ENCODE assay signal across 9 mouse cellular contexts in genomic region chr10:81410350-81410749, GRCm38 (mm10). TPM values are rescaled to one million over a fixed set of nuclear protein-coding genes. Genes with fewer than 3 reads are reported as not detected.
DNase-seq lines count a peak whose midpoint lies in the region; ATAC-seq and TF ChIP-seq lines count a peak whose summit lies in the region.
"Had no signal": no experiment of that assay in that cellular context is flagged by ENCODE, and none has a peak within 500 bp of the region (broad histone marks: within the 10 kb centered on the region; RNA-seq: fewer than 3 reads in every experiment).

No protein-coding gene starts in this region.

- peaks cover 20% of the 10 kb centered on the region for H3K27me3 ChIP-seq in embryonic facial prominence, embryonic 12.5 days
- no peaks in the 10 kb centered on the region for H3K27me3 ChIP-seq in intestine, embryonic 15.5 days (replicated peaks)
- no peaks in the 10 kb centered on the region for H3K27me3 ChIP-seq in myocyte (ENCODE audit: control insufficient read depth, insufficient read depth, insufficient read length)

- ATAC-seq in embryonic facial prominence, embryonic 12.5 days (ENCODE audit: insufficient number of reproducible peaks, insufficient read depth, low FRiP score, low TSS enrichment): no peak
- no peak for ATAC-seq in intestine, embryonic 15.5 days
- ATAC-seq: midbrain, embryonic 16.5 days had no signal

- no peak for DNase-seq in layer of hippocampus, adult 2 months (ENCODE audit: low spot score in 2 of 2)
- DNase-seq in layer of hippocampus, postnatal 25 days (ENCODE audit: extremely low spot score in 1 of 2, low spot score in 1 of 2): no peak
- no peak for DNase-seq in urinary bladder, adult 2 months (ENCODE audit: low spot score)
- no peak for DNase-seq in left cerebral cortex, postnatal 14 days (ENCODE audit: low spot score in 2 of 2)
- DNase-seq: thymus, postnatal 36 days had no signal

- peaks cover 78% of the 10 kb centered on the region for H3K4me1 ChIP-seq in embryonic facial prominence, embryonic 12.5 days
- H3K4me1 ChIP-seq in intestine, embryonic 15.5 days (replicated peaks): peaks cover 94% of the 10 kb centered on the region

- 68% methylated on average over 4 of the region's 4 CpGs for WGBS in embryonic facial prominence, embryonic 12.5 days
- 52% methylated on average over 4 of the region's 4 CpGs for WGBS in intestine, embryonic 15.5 days

- no peak overlapping the region for H3ac ChIP-seq in myocyte (ENCODE audit: control insufficient read depth, insufficient read length)

- no peak for TF ChIP-seq CTCF in layer of hippocampus, adult 2 months (conservative IDR thresholded peaks at IDR 0.05)

- H3K9ac ChIP-seq in embryonic facial prominence, embryonic 12.5 days: no peak overlapping the region
- no peak overlapping the region for H3K9ac ChIP-seq in intestine, embryonic 15.5 days

- H3K79me2 ChIP-seq in myocyte (ENCODE audit: control insufficient read depth, insufficient read depth): peaks cover 38% of the 10 kb centered on the region

- no peak for TF ChIP-seq POLR2A in myocyte (IDR thresholded peaks at IDR 0.05; ENCODE audit: insufficient read length, low read depth)

- intact Hi-C loops in left cerebral cortex, postnatal 14 days (cut with DNase I): no loop called here

- H3K4me3 ChIP-seq in layer of hippocampus, adult 2 months: no peak overlapping the region
- no peak overlapping the region for H3K4me3 ChIP-seq in embryonic facial prominence, embryonic 12.5 days
- no peak overlapping the region for H3K4me3 ChIP-seq in intestine, embryonic 15.5 days (replicated peaks)
- peak overlapping the region; percentile 5 for H3K4me3 ChIP-seq in myocyte

- H3K9me3 ChIP-seq in embryonic facial prominence, embryonic 12.5 days: no peaks in the 10 kb centered on the region
- no peaks in the 10 kb centered on the region for H3K9me3 ChIP-seq in intestine, embryonic 15.5 days

- H3K27ac ChIP-seq in layer of hippocampus, adult 2 months: peak overlapping the region; percentile 96
- H3K27ac ChIP-seq in embryonic facial prominence, embryonic 12.5 days: no peak overlapping the region; the same call in 1 of the 2 replicates
- H3K27ac ChIP-seq in intestine, embryonic 15.5 days: peak overlapping the region; percentile 91

- 0 out of 2 replicates have a peak overlapping the region, but pooled peaks have one; percentile 9 for H3K4me2 ChIP-seq in embryonic facial prominence, embryonic 12.5 days (replicated peaks)
- H3K4me2 ChIP-seq in intestine, embryonic 15.5 days (replicated peaks): 0 out of 2 replicates have a peak overlapping the region, but pooled peaks have one; percentile 0
- H3K4me2 ChIP-seq in myocyte (ENCODE audit: low read depth): peak overlapping the region; percentile 76

- peaks cover 23% of the 10 kb centered on the region for H3K36me3 ChIP-seq in embryonic facial prominence, embryonic 12.5 days
- peaks cover 8% of the 10 kb centered on the region; the same call in 1 of the 2 replicates for H3K36me3 ChIP-seq in intestine, embryonic 15.5 days
- H3K36me3 ChIP-seq in myocyte (ENCODE audit: control insufficient read depth, insufficient read depth): peaks cover 12% of the 10 kb centered on the region

TF ChIP-seq in myocyte, 11 proteins besides CTCF, POLR2A, EP300 and RAD21:
- TF ChIP-seq SRF (IDR thresholded peaks at IDR 0.05; ENCODE audit: control insufficient read depth, insufficient read length, low read depth): no peak
- TF ChIP-seq MYOD1 (IDR thresholded peaks at IDR 0.05; ENCODE audit: control insufficient read depth in 1 of 3, insufficient read length in 2 of 3, low read depth in 2 of 3): peak in 1 of 3 experiments; percentile 9

RNA-seq across cellular contexts. Expression of gene Smim24, which starts 17.5 kb away (rescaled TPM):
- total RNA-seq in layer of hippocampus, adult 2 months (2021): 1 to 10 TPM; 1.9 to 2.1 TPM
- total RNA-seq in layer of hippocampus, postnatal 25 days (2021): 1 to 10 TPM; 1.4 to 3.1 TPM
- 3.1 and 3.4 TPM in 2 replicates for polyA plus RNA-seq in embryonic facial prominence, embryonic 12.5 days (2016; fragmentation: Nextera tagmentation; extraction: Ambion mirVana)
- polyA plus RNA-seq in intestine, embryonic 15.5 days (2015; fragmentation: Nextera tagmentation; extraction: Ambion mirVana): 235 and 288 TPM in 2 replicates
- polyA plus RNA-seq in myocyte (2012; fragmentation: generic; extraction: Trizol): 0.30 TPM
- polyA plus RNA-seq in urinary bladder, adult 2 months (2012; rRNA removed): 5.0 and 6.9 TPM in 2 replicates
- total RNA-seq in left cerebral cortex, postnatal 14 days (2021): 1 to 10 TPM; 1.8 to 1.9 TPM

RNA-seq across cellular contexts. Expression of gene Gm48552, which starts 21.5 kb away (rescaled TPM):
- 1 to 10 TPM; 5.5 to 8.1 TPM for total RNA-seq in layer of hippocampus, adult 2 months (2021)
- total RNA-seq in layer of hippocampus, postnatal 25 days (2021): 1 to 10 TPM; 3.2 to 4.7 TPM
- 2.0 and 3.8 TPM in 2 replicates for polyA plus RNA-seq in embryonic facial prominence, embryonic 12.5 days (2016; fragmentation: Nextera tagmentation; extraction: Ambion mirVana)
- 1.4 TPM in 1 of 2 replicates, not detected in the other for polyA plus RNA-seq in intestine, embryonic 15.5 days (2015; fragmentation: Nextera tagmentation; extraction: Ambion mirVana)
- 0.73 TPM for polyA plus RNA-seq in myocyte (2012; fragmentation: generic; extraction: Trizol)
- polyA plus RNA-seq in urinary bladder, adult 2 months (2012; rRNA removed): 2.7 and 3.6 TPM in 2 replicates
- total RNA-seq in left cerebral cortex, postnatal 14 days (2021): 1 to 10 TPM; 2.8 to 4.7 TPM

RNA-seq across cellular contexts. Expression of gene Gm48551, which starts 26.1 kb away (rescaled TPM):
- total RNA-seq in layer of hippocampus, adult 2 months (2021): 1 to 10 TPM; 4.4 to 6.1 TPM
- total RNA-seq in layer of hippocampus, postnatal 25 days (2021): 1 to 10 TPM; 2.6 to 3.7 TPM
- 2.9 and 4.1 TPM in 2 replicates for polyA plus RNA-seq in embryonic facial prominence, embryonic 12.5 days (2016; fragmentation: Nextera tagmentation; extraction: Ambion mirVana)
- 2.8 and 3.6 TPM in 2 replicates for polyA plus RNA-seq in intestine, embryonic 15.5 days (2015; fragmentation: Nextera tagmentation; extraction: Ambion mirVana)
- 1.7 TPM for polyA plus RNA-seq in myocyte (2012; fragmentation: generic; extraction: Trizol)
- 3.6 and 3.8 TPM in 2 replicates for polyA plus RNA-seq in urinary bladder, adult 2 months (2012; rRNA removed)
- total RNA-seq in left cerebral cortex, postnatal 14 days (2021): 1 to 10 TPM; 2.4 to 3.2 TPM

RNA-seq across cellular contexts. Expression of gene Dohh, which starts 26.1 kb away (rescaled TPM):
- 10 to 100 TPM; 75.9 to 79.7 TPM for total RNA-seq in layer of hippocampus, adult 2 months (2021)
- 10 to 100 TPM; 79.1 to 87.1 TPM for total RNA-seq in layer of hippocampus, postnatal 25 days (2021)
- 73.6 and 77.0 TPM in 2 replicates for polyA plus RNA-seq in embryonic facial prominence, embryonic 12.5 days (2016; fragmentation: Nextera tagmentation; extraction: Ambion mirVana)
- polyA plus RNA-seq in intestine, embryonic 15.5 days (2015; fragmentation: Nextera tagmentation; extraction: Ambion mirVana): 89.2 and 100 TPM in 2 replicates
- polyA plus RNA-seq in myocyte (2012; fragmentation: generic; extraction: Trizol): 103 TPM
- 42.9 and 47.4 TPM in 2 replicates for polyA plus RNA-seq in urinary bladder, adult 2 months (2012; rRNA removed)
- 10 to 100 TPM; 82.4 to 88.6 TPM for total RNA-seq in left cerebral cortex, postnatal 14 days (2021)

RNA-seq across cellular contexts. Expression of gene Fzr1, which starts 32.0 kb away (rescaled TPM):
- total RNA-seq in layer of hippocampus, adult 2 months (2021): 10 to 100 TPM; 70.1 to 72.0 TPM
- total RNA-seq in layer of hippocampus, postnatal 25 days (2021): 10 to 100 TPM; 65.9 to 66.6 TPM
- polyA plus RNA-seq in embryonic facial prominence, embryonic 12.5 days (2016; fragmentation: Nextera tagmentation; extraction: Ambion mirVana): 140 and 143 TPM in 2 replicates
- 83.2 and 85.7 TPM in 2 replicates for polyA plus RNA-seq in intestine, embryonic 15.5 days (2015; fragmentation: Nextera tagmentation; extraction: Ambion mirVana)
- 42.0 TPM for polyA plus RNA-seq in myocyte (2012; fragmentation: generic; extraction: Trizol)
- 34.1 and 34.4 TPM in 2 replicates for polyA plus RNA-seq in urinary bladder, adult 2 months (2012; rRNA removed)
- 10 to 100 TPM; 74.8 to 80.3 TPM for total RNA-seq in left cerebral cortex, postnatal 14 days (2021)

Comparison
In these comparisons a context has a peak if more than half of its experiments do, and no peak if none do; other contexts are left out.
1. H3K4me2 ChIP-seq: peak in every context shown above with its lines; median percentile 76 in myocyte; 9 in embryonic facial prominence, embryonic 12.5 days; 0 in intestine, embryonic 15.5 days.
2. RNA of gene Smim24, which starts 17.5 kb away (polyA plus RNA-seq): 235 to 288 TPM in intestine, embryonic 15.5 days; 5.0 to 6.9 TPM in urinary bladder, adult 2 months, 3.1 to 3.4 TPM in embryonic facial prominence, embryonic 12.5 days and 0.30 TPM in myocyte (single experiment); every median in the first group is over 10 times any median in the second.